Mouse (Mus musculus): ENCODE measurements around the gene Itsn1. TPM values are rescaled to one million over a fixed set of nuclear protein-coding genes. Genes with fewer than 3 reads are reported as not detected.

Itsn1 gene
- polyA plus RNA-seq, 1 experiment = 12.9 TPM

GRCm38 (mm10) chr16:91847525-91848225, 118.6 kb downstream of the Itsn1 start:
- Histone ChIP-seq H3K27me3 (ENCODE audit: control insufficient read depth, insufficient read depth, low read length) (no peaks in the 10 kb centered on the region), H3K36me3 (ENCODE audit: control insufficient read depth, insufficient read depth, low read length) (no peaks in the 10 kb centered on the region), H3K27ac (ENCODE audit: control insufficient read depth, insufficient read depth, low read length) (no peak overlapping the region), H3K4me1 (replicated peaks; ENCODE audit: control insufficient read depth, insufficient read depth, low read length) (no peaks in the 10 kb centered on the region), H3K4me3 (ENCODE audit: control insufficient read depth, insufficient read depth, low read length) (no peak overlapping the region)
- DNase-seq = no peak
- TF ChIP-seq POLR2A (IDR thresholded peaks at IDR 0.05; ENCODE audit: control insufficient read depth, extremely low read depth, insufficient read depth, low read length, poor library complexity) (no peak), CTCF (IDR thresholded peaks at IDR 0.05; ENCODE audit: borderline replicate concordance, control insufficient read depth, extremely low read depth, insufficient read depth, low read length, poor library complexity) (no peak)
- 92% methylated on average over 13 of the region's 13 CpGs for WGBS

DNA sequence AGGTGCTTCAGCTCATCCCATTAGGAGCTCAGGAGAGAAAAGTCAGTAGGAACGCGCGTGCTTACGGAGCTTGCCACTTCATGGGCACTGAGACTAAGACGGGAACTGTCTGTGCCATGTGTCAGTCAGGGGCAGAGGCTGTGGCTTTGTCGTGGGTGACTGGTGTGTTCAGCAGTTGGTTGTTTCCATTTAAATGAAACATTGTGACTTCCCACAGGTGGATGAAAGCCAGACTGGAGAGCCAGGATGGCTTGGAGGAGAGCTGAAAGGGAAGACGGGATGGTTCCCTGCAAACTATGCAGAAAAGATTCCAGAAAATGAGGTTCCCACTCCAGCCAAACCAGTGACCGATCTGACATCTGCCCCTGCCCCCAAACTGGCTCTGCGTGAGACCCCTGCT, 119.4 kb downstream of the Itsn1 start:
- Histone ChIP-seq H3K4me3 (ENCODE audit: control insufficient read depth, insufficient read depth, low read length) (no peak overlapping the region), H3K4me1 (replicated peaks; ENCODE audit: control insufficient read depth, insufficient read depth, low read length) (no peaks in the 10 kb centered on the region), H3K36me3 (ENCODE audit: control insufficient read depth, insufficient read depth, low read length) (no peaks in the 10 kb centered on the region), H3K27ac (ENCODE audit: control insufficient read depth, insufficient read depth, low read length) (no peak overlapping the region), H3K27me3 (ENCODE audit: control insufficient read depth, insufficient read depth, low read length) (no peaks in the 10 kb centered on the region)
- WGBS = 87% methylated on average over 9 of the region's 9 CpGs
- DNase-seq = no peak
- TF ChIP-seq CTCF (IDR thresholded peaks at IDR 0.05; ENCODE audit: borderline replicate concordance, control insufficient read depth, extremely low read depth, insufficient read depth, low read length, poor library complexity) = no peak

- DNase-seq = no peak
These were observed 120.0 kb downstream of the Itsn1 start for GRCm38 (mm10) chr16:91848906-91849603.

GRCm38 (mm10) chr16:91850175-91850574, 121.1 kb downstream of the Itsn1 start:
- no peaks in the 10 kb centered on the region for H3K36me3 ChIP-seq (ENCODE audit: control insufficient read depth, insufficient read depth, low read length)
- no peak for DNase-seq
- TF ChIP-seq CTCF (IDR thresholded peaks at IDR 0.05; ENCODE audit: borderline replicate concordance, control insufficient read depth, extremely low read depth, insufficient read depth, low read length, poor library complexity) = no peak
- TF ChIP-seq POLR2A (IDR thresholded peaks at IDR 0.05; ENCODE audit: control insufficient read depth, extremely low read depth, insufficient read depth, low read length, poor library complexity) = no peak
- no peaks in the 10 kb centered on the region for H3K4me1 ChIP-seq (replicated peaks; ENCODE audit: control insufficient read depth, insufficient read depth, low read length)
- no peak overlapping the region for H3K27ac ChIP-seq (ENCODE audit: control insufficient read depth, insufficient read depth, low read length)
- no peaks in the 10 kb centered on the region for H3K27me3 ChIP-seq (ENCODE audit: control insufficient read depth, insufficient read depth, low read length)
- H3K4me3 ChIP-seq (ENCODE audit: control insufficient read depth, insufficient read depth, low read length) = no peak overlapping the region
- WGBS = 92% methylated on average over 3 of the region's 3 CpGs

More at GRCm38 (mm10) chr16:91848906-91849603, 120.0 kb downstream of the Itsn1 start:
- Histone ChIP-seq H3K4me1 (replicated peaks; ENCODE audit: control insufficient read depth, insufficient read depth, low read length) (no peaks in the 10 kb centered on the region), H3K4me3 (ENCODE audit: control insufficient read depth, insufficient read depth, low read length) (no peak overlapping the region), H3K27me3 (ENCODE audit: control insufficient read depth, insufficient read depth, low read length) (no peaks in the 10 kb centered on the region), H3K27ac (ENCODE audit: control insufficient read depth, insufficient read depth, low read length) (no peak overlapping the region), H3K36me3 (ENCODE audit: control insufficient read depth, insufficient read depth, low read length) (no peaks in the 10 kb centered on the region)
- WGBS = 92% methylated on average over 7 of the region's 7 CpGs
- TF ChIP-seq POLR2A (IDR thresholded peaks at IDR 0.05; ENCODE audit: control insufficient read depth, extremely low read depth, insufficient read depth, low read length, poor library complexity) = no peak

GRCm38 (mm10) chr16:91851456-91852231, 122.6 kb downstream of the Itsn1 start:
- Histone ChIP-seq H3K27me3 (ENCODE audit: control insufficient read depth, insufficient read depth, low read length) (no peaks in the 10 kb centered on the region), H3K4me3 (ENCODE audit: control insufficient read depth, insufficient read depth, low read length) (no peak overlapping the region), H3K36me3 (ENCODE audit: control insufficient read depth, insufficient read depth, low read length) (no peaks in the 10 kb centered on the region), H3K4me1 (replicated peaks; ENCODE audit: control insufficient read depth, insufficient read depth, low read length) (no peaks in the 10 kb centered on the region), H3K27ac (ENCODE audit: control insufficient read depth, insufficient read depth, low read length) (no peak overlapping the region)
- no peak for TF ChIP-seq CTCF (IDR thresholded peaks at IDR 0.05; ENCODE audit: borderline replicate concordance, control insufficient read depth, extremely low read depth, insufficient read depth, low read length, poor library complexity)
- no peak for TF ChIP-seq POLR2A (IDR thresholded peaks at IDR 0.05; ENCODE audit: control insufficient read depth, extremely low read depth, insufficient read depth, low read length, poor library complexity)
- 75% methylated on average over 19 of the region's 19 CpGs for WGBS
- no peak for DNase-seq

- 66% methylated on average over 10 of the region's 10 CpGs for WGBS
- Histone ChIP-seq H3K4me1 (replicated peaks; ENCODE audit: control insufficient read depth, insufficient read depth, low read length) (no peaks in the 10 kb centered on the region), H3K36me3 (ENCODE audit: control insufficient read depth, insufficient read depth, low read length) (no peaks in the 10 kb centered on the region), H3K4me3 (ENCODE audit: control insufficient read depth, insufficient read depth, low read length) (no peak overlapping the region), H3K27ac (ENCODE audit: control insufficient read depth, insufficient read depth, low read length) (no peak overlapping the region), H3K27me3 (ENCODE audit: control insufficient read depth, insufficient read depth, low read length) (no peaks in the 10 kb centered on the region)
- no peak for TF ChIP-seq CTCF (IDR thresholded peaks at IDR 0.05; ENCODE audit: borderline replicate concordance, control insufficient read depth, extremely low read depth, insufficient read depth, low read length, poor library complexity)
- TF ChIP-seq POLR2A (IDR thresholded peaks at IDR 0.05; ENCODE audit: control insufficient read depth, extremely low read depth, insufficient read depth, low read length, poor library complexity) = no peak
- no peak for DNase-seq
These were observed 123.7 kb downstream of the Itsn1 start for GRCm38 (mm10) chr16:91852753-91853152.
